Mouse (Mus musculus) megakaryocyte, embryonic 14.5 days (primary cell): ENCODE measurements at regions not wholly inside any gene's neighbourhood (a gene's known extent, or its start where the extent isn't known, plus 50 kb on each side); places are given as distances from the start of the nearest gene placed in this dataset.

Experiments used
- FLI1 ChIP-seq: IDR thresholded peaks from 2 replicates; pipeline ENCODE4 v1.6.1; 2012; ENCODE audit warnings: low read length, inconsistent platforms, mixed read lengths
- GATA1 ChIP-seq: IDR thresholded peaks from 3 replicates; pipeline ENCODE4 v1.6.1; 2012; ENCODE audit warnings: mixed read lengths, low read length, inconsistent platforms, borderline replicate concordance

- TF ChIP-seq GATA1 (no peak), FLI1 (no peak)
Observed at GRCm38 (mm10) chr12:79950579-79951112, 162.2 kb downstream of the Zfp36l1 start.
